Mouse (Mus musculus): Measurements from ENCODE around the gene Fgfr2.

Fgfr2 gene

GRCm38 (mm10) chr7:131850579-131850978, 1272.6 kb downstream of the Fgfr2 start:
- DNase-seq (ENCODE audit: low read depth in 1 of 2, low spot score in 2 of 2): no peak

GRCm38 (mm10) chr7:131846066-131846905, 1276.9 kb downstream of the Fgfr2 start:
- DNase-seq (ENCODE audit: low read depth in 1 of 2, low spot score in 2 of 2): no peak

- no peak for DNase-seq (ENCODE audit: low read depth in 1 of 2, low spot score in 2 of 2)
Observed at GRCm38 (mm10) chr7:131830261-131830660, 1292.9 kb downstream of the Fgfr2 start.

- no peak for DNase-seq (ENCODE audit: low read depth in 1 of 2, low spot score in 2 of 2)
Observed at GRCm38 (mm10) chr7:131826811-131827210, 1296.3 kb downstream of the Fgfr2 start.

GRCm38 (mm10) chr7:131817976-131818375, 1305.2 kb downstream of the Fgfr2 start:
- no peak for DNase-seq (ENCODE audit: low read depth in 1 of 2, low spot score in 2 of 2)

GRCm38 (mm10) chr7:131816641-131817040, 1306.5 kb downstream of the Fgfr2 start:
- no peak for DNase-seq (ENCODE audit: low read depth in 1 of 2, low spot score in 2 of 2)

- no peak for DNase-seq (ENCODE audit: low read depth in 1 of 2, low spot score in 2 of 2)
Observed at GRCm38 (mm10) chr7:131812116-131812515, 1311.0 kb downstream of the Fgfr2 start.

- no peak for DNase-seq (ENCODE audit: low read depth in 1 of 2, low spot score in 2 of 2)
Observed at GRCm38 (mm10) chr7:131810916-131811315, 1312.2 kb downstream of the Fgfr2 start.

- DNase-seq (ENCODE audit: low read depth in 1 of 2, low spot score in 2 of 2): no peak
Observed at GRCm38 (mm10) chr7:131809584-131810181, 1313.5 kb downstream of the Fgfr2 start.

- no peak for DNase-seq (ENCODE audit: low read depth in 1 of 2, low spot score in 2 of 2)
Observed at GRCm38 (mm10) chr7:131807257-131807656, 1315.9 kb downstream of the Fgfr2 start.

- no peak for DNase-seq (ENCODE audit: low read depth in 1 of 2, low spot score in 2 of 2)
Observed at GRCm38 (mm10) chr7:131805525-131806202, 1317.5 kb downstream of the Fgfr2 start.

- DNase-seq (ENCODE audit: low read depth in 1 of 2, low spot score in 2 of 2): no peak
Observed at GRCm38 (mm10) chr7:131800416-131801045, 1322.6 kb downstream of the Fgfr2 start.

GRCm38 (mm10) chr7:131797161-131797560, 1326.0 kb downstream of the Fgfr2 start:
- DNase-seq (ENCODE audit: low read depth in 1 of 2, low spot score in 2 of 2): no peak

GRCm38 (mm10) chr7:131788595-131789206, 1334.4 kb downstream of the Fgfr2 start:
- no peak for DNase-seq (ENCODE audit: low read depth in 1 of 2, low spot score in 2 of 2)

GRCm38 (mm10) chr7:131785721-131786120, 1337.4 kb downstream of the Fgfr2 start:
- no peak for DNase-seq (ENCODE audit: low read depth in 1 of 2, low spot score in 2 of 2)

- no peak for DNase-seq (ENCODE audit: low read depth in 1 of 2, low spot score in 2 of 2)
Observed at GRCm38 (mm10) chr7:131778271-131778985, 1344.7 kb downstream of the Fgfr2 start.

GRCm38 (mm10) chr7:131777461-131778270, 1345.5 kb downstream of the Fgfr2 start:
- DNase-seq (ENCODE audit: low read depth in 1 of 2, low spot score in 2 of 2): no peak

GRCm38 (mm10) chr7:131776191-131776752, 1346.9 kb downstream of the Fgfr2 start:
- DNase-seq (ENCODE audit: low read depth in 1 of 2, low spot score in 2 of 2): no peak

GRCm38 (mm10) chr7:131757922-131758321, 1365.2 kb downstream of the Fgfr2 start:
- no peak for DNase-seq (ENCODE audit: low read depth in 1 of 2, low spot score in 2 of 2)

Data from monocyte, adult 2 months (primary cell).